Mouse (Mus musculus) Muller cell, postnatal 12 days (primary cell): ENCODE data around the gene Cdh6.

ENCODE experiments used
- DNase-seq: peaks from one replicate; pipeline ENCODE4 v3.0.0-alpha.2; 2015; ENCODE audit errors: inconsistent ontology term

Gene Cdh6

DNA sequence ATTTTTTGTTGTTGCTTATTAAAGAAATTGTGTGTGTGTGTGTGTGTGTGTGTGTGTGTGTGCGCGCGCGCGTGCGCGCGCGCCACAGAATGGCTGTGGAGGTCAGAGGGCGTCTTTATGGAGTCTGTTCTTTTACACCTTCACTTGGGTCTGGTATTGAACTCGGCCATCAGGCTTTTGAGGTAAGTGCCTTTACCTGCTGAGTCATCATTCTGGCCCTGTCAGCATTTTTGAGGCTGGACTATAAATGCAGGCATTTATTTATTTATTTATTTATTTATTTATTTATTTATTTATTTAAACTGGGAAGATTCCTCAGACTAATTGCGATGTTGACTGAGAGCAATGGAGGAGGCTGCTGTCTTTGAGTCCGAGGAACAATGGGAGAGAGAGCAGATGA lies 109.8 kb downstream of the Cdh6 start:
- DNase-seq, result no peak

DNA sequence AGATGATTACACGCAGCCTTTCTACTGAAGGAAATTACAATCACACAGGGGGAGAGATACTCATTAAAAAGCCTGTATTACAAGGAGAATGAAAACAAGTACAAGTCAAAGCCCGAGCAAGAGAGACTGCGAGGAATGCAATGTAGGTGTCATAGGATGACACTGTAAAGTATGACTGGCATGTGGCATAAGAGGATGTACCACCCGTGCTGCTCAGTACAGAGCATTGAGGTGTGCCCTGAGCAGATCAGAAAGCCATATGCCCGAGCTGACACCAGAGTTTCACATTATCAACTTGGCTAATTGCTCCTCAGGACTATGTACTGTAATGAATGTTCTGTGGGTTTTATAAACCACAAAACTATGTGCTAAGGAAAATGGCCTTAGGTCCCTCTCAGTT lies 115.7 kb downstream of the Cdh6 start:
- DNase-seq, result no peak

DNA sequence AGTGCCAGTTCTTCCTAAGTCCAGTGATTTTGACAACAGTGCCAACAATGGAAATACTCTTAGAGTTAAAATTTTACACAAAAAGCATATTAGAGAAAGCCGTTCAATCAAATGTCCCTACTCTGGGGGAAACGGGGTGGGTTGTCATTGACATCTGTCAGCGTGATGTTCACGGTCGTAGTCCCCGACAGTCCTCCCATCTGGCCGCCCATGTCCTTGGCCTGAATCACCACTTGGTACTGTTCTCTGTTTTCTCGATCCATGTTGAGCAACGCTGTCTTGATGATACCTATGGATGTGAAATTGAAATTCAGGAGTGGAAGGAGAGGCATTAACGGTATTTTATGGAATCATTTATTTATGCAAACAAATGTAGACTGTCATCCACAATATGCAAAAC lies 116.2 kb downstream of the Cdh6 start:
- DNase-seq, result no peak

DNA sequence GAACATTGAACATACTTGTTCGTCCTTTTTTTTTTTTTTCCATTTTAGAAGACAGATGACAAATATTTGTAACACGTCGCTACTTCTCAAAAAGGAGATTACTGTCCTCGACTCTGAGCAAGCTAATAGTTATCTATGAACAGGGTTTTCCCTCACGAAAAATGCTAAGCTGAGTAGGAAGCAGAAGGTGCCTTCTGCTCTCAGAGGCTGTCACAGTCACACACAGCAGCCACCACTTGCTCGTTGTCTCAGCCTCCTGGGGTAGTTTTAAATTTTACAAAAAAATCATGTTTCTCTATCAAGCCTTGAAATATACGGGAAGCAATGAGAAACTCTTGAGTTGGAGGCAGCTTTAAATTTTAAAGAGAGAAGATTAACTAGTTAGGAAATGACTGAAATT lies 125.6 kb downstream of the Cdh6 start:
- no peak for DNase-seq

DNA sequence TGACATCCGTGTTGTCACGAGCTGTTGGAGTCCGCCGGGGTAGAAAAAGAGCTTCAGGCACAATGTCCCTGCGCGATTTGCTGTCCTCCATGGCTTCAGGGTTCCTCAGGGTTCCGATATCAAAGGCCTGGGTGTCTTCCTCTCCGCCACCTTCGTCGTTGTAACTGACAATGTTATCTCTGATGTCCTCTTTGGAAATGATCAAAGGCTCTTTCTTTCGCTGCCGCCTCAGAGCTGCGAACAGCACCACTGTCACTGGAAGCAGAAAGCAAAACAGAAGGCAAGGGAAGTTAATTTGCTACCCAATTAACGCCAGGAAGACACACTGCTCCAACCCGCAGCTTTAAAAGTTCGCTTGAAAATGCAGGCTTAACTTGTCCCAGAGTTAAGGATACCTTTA lies 139.0 kb downstream of the Cdh6 start:
- no peak for DNase-seq

DNA sequence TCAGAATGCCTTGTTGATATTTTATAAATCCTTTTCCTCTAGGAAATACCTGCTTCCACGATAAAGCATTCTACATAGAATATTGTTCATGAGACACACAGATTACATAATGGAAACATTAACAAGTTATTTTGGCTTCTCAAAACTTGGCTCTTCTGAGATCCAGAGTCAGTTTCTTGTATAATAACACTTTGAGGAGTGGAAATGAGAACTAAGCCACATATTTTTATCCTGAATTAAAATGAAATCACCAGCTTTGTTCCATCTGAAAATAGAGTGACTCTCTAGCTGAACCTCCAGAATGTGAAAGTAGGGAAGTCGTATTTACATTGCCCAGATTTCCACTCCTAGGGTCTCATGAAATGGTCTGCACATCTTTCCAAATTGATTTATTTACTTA lies 142.8 kb downstream of the Cdh6 start:
- DNase-seq, result no peak

DNA sequence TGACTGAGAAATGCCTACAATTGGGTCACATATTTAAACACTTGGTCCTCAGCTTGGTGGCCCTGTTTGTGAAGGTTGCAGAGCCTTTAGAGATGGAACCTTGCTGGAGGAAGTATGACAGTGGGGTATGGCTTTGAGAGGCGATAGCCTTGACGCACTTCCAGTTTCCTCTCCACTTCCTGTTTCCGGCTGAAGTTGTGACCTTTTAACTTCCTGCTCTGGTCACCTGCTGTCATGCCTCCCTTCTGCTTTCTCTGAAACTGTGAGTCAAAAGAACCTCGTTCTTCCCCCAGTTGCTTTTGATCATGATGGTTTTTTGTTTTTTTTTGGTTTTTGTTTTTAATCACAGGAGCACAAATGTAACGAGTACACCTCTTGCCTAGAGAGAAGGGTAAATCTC lies 146.0 kb downstream of the Cdh6 start:
- no peak for DNase-seq

DNA sequence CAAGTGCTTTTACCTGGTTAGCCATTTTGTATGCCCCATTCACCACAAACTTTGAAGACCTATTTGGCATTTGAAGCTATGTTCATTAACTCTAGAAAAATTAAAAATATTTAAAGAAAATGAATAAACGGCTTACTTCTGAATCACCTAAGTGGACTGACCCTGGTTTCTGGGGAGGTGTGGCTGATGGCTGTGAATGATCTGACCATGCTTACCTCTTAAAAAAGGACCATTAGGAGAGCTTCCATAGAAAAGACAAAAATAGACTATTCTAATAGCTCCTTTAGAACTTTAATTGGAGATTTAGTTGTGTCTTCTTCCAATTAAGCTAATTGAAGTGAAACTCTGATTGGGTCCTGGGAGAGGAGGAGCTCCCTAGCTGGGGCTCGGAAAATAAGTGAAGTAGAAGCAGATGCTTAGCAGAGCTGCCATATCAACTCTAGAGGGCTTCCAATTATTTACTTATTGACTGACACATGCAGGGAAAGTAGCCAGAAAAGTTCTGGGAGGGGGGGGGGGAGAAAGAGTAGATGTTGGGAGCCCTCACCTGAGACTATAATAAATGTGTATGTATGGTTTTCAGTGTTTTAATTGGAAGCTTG lies 156.6 kb downstream of the Cdh6 start:
- no peak for DNase-seq

DNA sequence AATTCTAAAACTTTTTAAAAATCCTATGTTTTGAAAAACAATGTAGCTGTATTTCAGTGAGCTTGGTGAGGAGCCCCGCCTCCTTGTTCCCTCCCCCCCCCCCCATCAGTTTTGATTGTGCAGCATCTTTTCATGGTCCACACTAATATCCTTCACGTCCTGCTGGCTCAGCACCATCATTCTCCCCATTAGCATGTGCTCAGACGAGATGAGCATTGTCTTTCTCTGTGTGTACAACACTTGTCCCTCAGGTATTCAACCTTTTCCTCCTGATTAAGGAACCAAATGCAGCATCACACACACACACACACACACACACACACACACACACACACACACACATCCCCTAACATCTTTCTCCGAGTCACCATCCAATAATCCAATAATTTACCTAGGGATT lies 164.7 kb downstream of the Cdh6 start:
- no peak for DNase-seq

DNA sequence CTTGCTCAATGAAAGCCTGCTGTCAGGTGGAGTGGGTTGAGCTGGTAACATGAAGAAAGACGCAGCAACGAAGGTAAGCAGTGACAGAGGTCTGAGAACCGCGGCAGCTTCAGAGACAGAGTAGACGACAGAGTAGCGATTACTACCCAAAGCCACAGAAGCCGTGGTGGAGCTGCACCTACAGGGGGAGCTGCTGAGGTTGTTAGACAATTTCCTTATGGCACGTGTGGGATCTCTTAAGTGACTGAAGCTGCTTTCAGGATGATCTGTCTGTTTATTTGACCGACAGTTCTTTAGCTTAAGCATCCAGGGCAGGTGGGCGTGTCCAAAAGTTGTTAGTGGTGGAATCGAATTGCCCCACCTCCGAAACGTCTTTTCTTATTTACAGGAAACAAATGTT lies 167.5 kb downstream of the Cdh6 start:
- DNase-seq, result no peak

DNA sequence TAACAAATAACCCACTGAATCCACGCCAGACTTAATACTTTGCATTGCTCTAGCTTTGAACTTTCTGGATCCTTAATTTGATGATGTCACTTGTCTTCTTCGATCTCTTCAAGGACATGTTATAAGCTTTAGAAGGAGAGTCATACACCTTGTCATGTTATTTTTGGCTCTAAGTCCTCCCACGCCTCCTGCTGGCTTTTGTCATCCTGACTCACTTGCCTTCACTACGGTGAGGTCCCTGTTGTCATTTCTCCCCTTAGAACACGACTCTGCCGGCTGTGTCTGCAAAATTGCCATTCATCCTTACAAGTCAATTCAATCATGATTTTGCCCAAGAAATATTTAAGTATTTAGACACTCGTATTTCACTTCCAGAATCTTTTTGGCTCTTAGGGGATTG lies 171.9 kb downstream of the Cdh6 start:
- DNase-seq, result no peak

DNA sequence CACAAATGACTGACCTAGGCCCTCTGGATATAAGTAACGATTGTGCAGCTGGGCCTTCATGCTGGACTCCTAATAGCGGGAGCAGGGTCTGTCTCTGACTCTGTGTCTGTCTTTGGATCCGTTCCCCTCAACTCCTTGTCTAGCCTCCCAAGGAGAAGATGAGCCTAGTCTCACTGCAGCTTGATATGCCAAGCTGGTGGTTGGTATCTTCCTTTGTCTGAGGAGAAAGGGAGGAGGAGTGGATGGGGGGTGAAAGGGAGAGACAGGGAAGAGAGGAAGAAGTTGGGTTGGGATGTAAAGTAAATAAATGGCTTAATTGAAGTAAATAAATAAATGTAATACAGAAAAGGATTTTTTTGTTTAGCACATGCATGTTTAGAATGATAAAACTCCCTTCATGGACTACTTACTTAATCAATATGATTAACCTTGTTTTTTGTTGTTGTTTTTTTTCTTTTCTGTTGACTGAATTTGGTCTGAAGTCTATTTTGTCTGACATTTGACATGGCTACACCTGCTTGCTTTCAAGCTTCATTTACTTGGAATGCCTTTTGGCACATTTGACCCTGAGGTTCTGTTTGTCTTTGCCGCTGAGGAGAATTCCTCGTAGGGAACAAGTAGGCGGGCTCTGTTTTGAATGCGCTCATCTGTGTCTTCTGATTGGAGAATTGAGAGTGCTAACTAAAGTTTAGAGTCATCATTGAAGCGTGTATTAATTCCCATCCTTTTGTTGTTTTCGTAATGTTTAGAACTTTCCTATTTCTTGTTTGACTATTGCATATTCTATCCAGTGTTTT lies 178.7 kb downstream of the Cdh6 start:
- DNase-seq, result no peak
